Mouse (Mus musculus) kidney, adult 2 months (tissue): ENCODE measurements around the gene Rcn3.

Source experiments
- CTCF ChIP-seq: fragments of 200-500 bp; conservative IDR thresholded peaks from 2 replicates; pipeline ENCODE4 v1.5.1; 2011; ENCODE audit warnings: low read depth, mild to moderate bottlenecking, control low read depth, low read length, moderate library complexity, mixed read lengths; ENCODE audit not compliant: insufficient read depth, insufficient read length
- POLR2A ChIP-seq: fragments of 200-500 bp; IDR thresholded peaks from one replicate; pipeline ENCODE4 v1.6.1; 2011; ENCODE audit warnings: low read depth, low read length, control low read depth

DNA sequence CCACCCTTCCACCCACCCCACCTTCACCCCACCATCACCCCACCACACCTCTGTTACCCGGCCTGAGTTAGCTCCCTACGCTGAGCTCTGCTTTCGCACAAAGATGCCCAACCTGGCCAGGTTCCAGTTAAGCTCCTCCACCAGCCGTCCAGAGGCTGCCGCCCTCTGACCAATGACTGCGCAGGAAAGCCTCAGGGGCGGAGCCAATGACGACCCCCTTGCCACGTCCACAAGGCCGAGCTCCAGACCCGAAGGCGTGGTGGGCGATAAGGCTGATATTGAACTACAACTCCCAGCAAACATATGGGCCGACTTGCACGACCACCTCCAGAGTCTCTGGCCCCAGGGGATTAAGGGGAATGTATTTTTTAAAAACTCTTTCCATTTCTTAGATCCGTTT, at the start of gene Rcn3:
- TF ChIP-seq POLR2A = no peak
- TF ChIP-seq CTCF = no peak
